Mouse (Mus musculus) brain, embryonic 14.5 days (tissue): ENCODE results near the gene Cep135.

Experiments
- CTCF ChIP-seq: fragments of 200-500 bp; IDR thresholded peaks from 2 replicates; pipeline ENCODE4 v1.5.1; 2012; ENCODE audit warnings: inconsistent platforms, mild to moderate bottlenecking, moderate library complexity, borderline replicate concordance; ENCODE audit not compliant: insufficient read depth, insufficient read length; ENCODE audit errors: extremely low read depth
- POLR2A ChIP-seq: fragments of 200-500 bp; IDR thresholded peaks from 2 replicates; pipeline ENCODE4 v1.6.1; 2012; ENCODE audit warnings: mild to moderate bottlenecking, inconsistent platforms, borderline replicate concordance; ENCODE audit not compliant: poor library complexity, insufficient read depth, insufficient read length, severe bottlenecking; ENCODE audit errors: extremely low read depth

DNA sequence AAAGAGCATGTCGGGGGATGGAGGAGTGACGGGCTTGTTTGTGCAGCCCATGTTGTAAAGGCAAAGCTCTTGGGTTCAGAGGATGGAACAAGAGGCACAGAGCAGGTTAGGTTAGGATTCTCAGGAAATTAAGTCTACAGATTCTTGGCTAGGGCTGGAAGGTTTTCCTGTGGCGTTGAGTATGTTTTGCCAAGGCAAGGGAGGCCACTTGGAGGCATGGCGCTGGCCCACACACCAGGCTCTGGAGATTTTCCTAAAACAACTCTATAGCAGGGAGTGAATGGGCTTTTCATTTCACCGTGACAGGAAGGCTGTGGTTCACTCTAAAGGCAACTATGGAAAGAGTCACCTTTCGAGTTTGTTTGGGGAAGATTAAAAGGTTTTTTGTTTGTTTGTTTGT, 100.1 kb downstream of the Cep135 start:
- TF ChIP-seq POLR2A (no peak), CTCF (no peak)
